Mouse (Mus musculus) gastrocnemius, postnatal 36 days (tissue): ENCODE data around the gene Pold4. TPM values are rescaled to one million over a fixed set of nuclear protein-coding genes. Genes with fewer than 3 reads are reported as not detected.
A peak's percentile ranks its signal among the peaks of the same experiment; 100 is the strongest.

Experiments
- DNase-seq, 2 experiments: peaks; one replicate each; pipeline ENCODE4 v3.0.0; 2022
- intact Hi-C: fragments of 180-260 bp; cut with DNase I; formaldehyde crosslinking; loops from one replicate; pipeline ENCODE4 v1.15.1; 2025
- long read RNA-seq, 2 experiments: library from polyadenylated mRNA; stranded (forward); transcript quantifications; one replicate each; pipeline ENCODE4 v2.0.0; 2021
- total RNA-seq, 2 experiments: library from RNA; stranded (reverse); gene quantifications; 2 replicates each; pipeline ENCODE4 v1.2.3; 2021

The Pold4 gene
- total RNA-seq, result 10 to 100 TPM; 16.0 to 21.1 TPM
- long read RNA-seq, experiment 1, transcript Pold4-201 (4 exons, 913 nt), result major isoform, 12 of 19 reads
- long read RNA-seq, experiment 1, partial matches to known transcripts, result 0 of 19 reads
- long read RNA-seq, experiment 1, other reads (novel, unspliced or antisense), result 2 of 19 reads
- long read RNA-seq, experiment 2, transcript Pold4-202 (3 exons, 645 nt), result major isoform, 12 of 20 reads
- long read RNA-seq, experiment 2, partial matches to known transcripts, result 3 of 20 reads
- long read RNA-seq, experiment 2, other reads (novel, unspliced or antisense), result 3 of 20 reads

DNA sequence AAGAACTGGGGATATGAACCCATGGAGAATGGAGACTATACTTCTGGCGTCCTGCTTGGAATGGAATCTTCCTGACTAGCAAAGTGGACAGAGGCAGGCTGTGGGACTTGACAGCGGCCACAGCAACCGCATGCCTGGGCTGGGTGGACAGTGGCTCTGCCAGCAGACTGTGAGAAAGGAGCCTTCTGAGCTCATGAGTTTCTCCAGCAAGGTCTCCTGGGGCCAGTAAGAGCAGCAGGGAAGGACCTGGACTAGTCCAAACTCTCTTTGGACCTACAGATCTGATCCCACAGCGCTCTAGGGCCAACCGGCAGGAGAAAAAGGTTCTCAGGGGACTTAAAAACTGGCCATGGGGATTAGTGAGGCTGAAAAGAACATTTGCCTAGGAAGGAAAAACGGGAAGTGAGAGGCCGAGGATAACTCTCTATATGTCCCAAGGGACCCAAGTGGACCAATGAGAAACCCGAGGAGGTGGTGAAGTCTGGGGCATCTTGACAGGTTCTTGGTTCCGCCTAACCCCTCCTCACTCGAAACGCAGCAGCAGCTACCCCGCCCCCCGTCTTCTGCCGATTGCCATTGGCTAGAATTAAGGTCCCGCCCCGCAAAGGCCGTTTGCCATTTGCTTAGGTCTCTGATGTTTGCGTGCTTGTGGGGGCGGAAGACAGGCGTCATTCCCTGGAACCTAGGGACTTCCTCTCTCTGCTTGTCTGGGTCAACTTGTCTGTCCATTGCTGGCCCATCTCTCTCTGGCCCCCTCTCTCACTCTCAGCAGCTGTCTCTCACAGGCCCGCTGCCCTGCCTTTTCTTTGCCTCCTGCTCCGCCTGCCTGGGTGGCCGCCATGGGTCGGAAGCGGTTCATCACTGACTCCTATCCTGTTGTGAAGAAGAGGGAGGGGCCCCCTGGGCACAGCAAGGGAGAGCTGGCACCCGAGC is at the start of gene Pold4:
TSS of gene Pold4 (plus strand) at position 647 of the 933 bp plus-strand sequence.
- peak; percentile 94 to 99 for DNase-seq
- intact Hi-C loops, result no loop called here

DNA sequence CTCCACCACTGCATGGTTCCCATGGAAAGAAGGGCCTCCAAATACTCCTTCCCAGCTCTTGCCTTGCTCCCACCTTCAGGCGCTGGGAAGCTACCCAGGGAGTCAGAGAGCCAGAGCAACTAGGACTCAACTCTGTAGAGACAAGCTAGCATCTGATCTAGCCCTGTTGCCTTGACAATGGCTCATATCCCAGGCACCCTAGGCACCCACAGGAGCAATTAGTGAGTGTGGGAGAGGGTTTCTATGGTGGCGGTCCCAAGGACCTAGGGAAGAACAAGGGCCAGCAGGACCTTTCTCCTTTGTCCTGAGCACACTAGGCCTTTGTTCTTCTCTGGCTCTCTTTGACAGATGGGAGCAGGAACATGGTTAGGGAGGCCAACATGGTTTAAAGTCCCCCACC is 48.0 kb upstream of the Pold4 start:
- DNase-seq, result no peak
- intact Hi-C loops, result no loop called here

DNA sequence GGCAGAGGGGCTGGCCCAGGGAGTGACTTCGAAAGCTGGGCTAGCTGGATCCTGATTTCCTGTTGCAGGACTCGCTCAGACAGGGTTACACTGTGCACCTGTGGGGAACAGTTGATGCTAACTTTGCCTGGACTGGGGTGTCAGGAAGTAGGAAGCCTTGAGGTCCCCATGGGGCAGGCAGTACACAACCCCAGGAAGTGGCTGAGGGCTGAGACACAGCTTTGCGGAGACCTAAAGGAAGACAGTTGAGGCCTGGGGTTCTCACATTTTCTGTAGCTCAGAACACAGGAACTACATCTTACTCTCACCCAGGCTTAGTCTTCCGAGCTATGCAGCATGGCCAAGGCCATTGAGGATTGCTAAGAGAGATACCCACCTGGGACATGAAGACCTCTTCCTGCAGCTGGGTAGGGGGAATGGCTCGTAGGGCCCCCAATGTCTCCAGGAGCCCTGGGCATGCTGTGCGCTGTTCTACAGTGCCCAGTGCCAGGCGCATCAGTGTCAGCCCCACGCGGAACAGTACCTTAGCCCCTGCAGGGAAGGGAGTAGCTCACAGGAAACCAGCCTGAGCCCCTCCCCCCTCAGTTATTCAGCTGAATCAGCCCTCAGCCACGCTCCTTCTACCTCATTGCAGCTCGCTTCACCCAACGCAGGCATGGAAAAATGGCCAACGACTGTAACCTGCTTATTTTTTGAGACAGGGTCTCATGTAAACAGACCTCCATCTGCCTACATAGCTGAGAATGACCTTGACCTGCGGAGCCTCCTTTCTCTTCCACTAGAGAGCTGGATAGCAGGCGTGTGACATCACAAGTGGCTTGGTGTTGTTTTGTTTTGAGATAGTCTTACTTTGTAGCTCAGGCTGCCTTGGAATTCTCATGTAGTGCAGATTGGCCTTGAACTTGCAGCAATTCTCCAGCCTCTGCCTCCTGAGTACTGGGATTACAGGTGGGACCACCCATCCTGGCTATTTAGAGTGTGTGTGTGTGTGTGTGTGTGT is 46.4 kb upstream of the Pold4 start:
- intact Hi-C loops, result no loop called here
- no peak for DNase-seq

DNA sequence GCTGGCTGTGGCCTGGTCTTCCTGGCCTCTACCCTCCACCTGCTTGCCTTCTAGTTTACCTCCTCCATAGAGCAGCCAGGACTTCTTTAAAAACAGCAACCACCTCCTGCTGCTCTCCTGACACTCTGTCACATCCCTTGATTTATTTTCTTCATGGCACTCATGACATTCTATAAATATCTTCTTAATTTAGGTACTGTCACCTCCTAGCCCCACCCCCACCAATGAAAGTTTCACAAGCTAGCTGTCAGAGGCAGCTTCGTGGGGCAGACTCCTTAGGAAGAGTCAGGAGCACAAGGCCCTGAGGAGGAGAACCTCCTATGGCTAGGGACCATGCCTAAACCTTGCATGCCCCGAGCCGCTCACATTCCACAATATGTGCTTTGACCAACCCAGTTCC is 44.4 kb upstream of the Pold4 start:
- intact Hi-C loops, result no loop called here
- no peak for DNase-seq

DNA sequence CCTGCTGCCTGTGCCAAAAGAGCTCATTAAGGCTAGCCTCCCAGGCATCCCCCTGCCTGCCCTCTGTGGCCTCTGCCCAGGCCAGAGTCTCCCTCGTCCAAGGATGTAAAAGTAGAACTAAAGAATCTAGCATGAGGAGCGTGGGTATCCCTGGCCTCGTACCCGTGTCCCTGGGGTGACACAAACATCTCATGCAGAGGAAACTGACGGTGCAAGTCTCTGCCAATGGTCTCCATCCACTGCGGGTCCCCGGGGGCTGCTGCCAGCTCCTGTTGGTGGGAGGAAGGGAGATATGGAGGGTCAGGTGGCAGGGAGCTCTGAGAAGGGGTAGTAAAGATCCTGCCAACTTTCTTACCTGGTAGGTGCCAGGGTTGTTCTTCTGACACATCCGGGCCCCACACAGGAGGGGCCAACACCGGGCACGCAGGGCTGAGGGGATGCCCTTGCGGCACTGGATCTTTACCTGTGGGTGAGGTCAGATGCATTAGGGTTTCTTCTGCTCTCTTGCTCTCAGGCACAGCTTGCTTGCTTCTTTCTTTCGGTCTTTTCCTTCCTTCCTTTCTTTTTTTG is 42.6 kb upstream of the Pold4 start:
- no peak for DNase-seq
- intact Hi-C loops, result loop anchor here (2.0 kb wide), 1 partner anchor 14 kb away; the partner anchor contains the start of gene Carns1

DNA sequence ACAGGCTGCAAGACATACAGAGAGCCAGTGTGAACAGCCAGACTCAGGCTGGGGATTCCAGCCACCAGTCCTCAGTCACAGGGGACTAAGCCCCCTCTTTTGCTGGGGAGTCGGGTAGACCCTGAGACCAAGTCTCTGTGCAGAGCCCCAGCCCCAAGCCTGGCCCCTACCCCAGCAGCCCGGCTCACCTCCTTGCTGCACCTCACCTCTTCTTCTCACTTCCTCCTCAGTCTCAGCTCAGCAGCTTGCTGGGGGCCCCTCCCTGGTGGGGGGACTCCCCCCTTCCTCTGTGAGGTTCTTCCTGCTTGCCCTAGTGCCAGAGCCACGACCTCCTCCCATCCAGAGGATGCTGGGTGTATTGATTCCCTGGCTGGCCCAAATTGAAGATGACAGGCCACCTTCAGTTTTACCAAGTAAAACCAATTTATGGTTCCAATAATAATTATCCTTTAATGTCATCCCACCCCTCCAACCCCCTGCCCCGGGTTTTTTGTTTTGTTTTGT is 40.8 kb upstream of the Pold4 start, which contains the start of gene Tbc1d10c:
TSS of gene Tbc1d10c (minus strand) at position 454 of the 504 bp plus-strand sequence.
- intact Hi-C loops, result loop anchor here (1.0 kb wide), 1 partner anchor 22 kb away; no protein-coding TSS in a partner anchor

DNA sequence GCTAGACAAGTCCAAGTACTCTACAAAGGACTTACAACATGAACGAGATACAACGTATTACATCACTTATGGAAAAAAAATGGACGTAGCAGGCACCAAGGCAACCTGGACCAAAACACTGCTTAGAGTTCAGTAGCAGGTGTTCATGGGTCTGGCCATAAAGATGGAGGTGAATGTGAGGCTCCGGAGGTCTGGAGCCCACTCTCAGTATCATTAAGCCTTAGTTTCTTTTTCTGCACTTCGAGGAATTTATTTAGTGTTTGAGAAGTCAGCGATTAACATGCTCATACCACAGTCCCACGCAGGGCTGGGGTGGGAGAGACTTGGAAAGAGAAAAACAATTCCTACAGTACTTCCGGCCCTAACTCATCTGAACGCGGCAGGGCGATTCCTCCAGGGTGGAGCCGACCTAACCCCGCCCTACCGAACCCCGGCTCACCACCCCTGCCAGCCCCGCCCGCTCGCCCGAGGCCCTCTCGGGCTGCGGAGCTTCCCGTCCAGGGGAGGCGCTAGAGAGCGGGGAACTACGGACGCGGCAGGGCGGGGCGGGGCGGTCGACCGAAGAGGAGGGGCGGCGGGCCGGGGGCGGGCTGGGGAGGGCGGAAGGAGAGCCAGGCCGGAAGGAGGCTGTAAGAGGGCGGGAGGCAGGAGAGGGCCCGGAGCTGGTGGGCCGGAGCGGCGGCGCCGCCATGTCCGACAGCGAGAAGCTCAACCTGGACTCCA is 40.0 kb upstream of the Pold4 start, which contains the start of gene Ppp1ca:
TSS of gene Ppp1ca (plus strand) at position 538 of the 723 bp plus-strand sequence.
- peak; percentile 91 to 97 for DNase-seq
- intact Hi-C loops, result loop anchor here (1.0 kb wide), 1 partner anchor 22 kb away; no protein-coding TSS in a partner anchor

More for the DNA sequence above, 40.8 kb upstream of the Pold4 start, which contains the start of gene Tbc1d10c:
- no peak for DNase-seq

DNA sequence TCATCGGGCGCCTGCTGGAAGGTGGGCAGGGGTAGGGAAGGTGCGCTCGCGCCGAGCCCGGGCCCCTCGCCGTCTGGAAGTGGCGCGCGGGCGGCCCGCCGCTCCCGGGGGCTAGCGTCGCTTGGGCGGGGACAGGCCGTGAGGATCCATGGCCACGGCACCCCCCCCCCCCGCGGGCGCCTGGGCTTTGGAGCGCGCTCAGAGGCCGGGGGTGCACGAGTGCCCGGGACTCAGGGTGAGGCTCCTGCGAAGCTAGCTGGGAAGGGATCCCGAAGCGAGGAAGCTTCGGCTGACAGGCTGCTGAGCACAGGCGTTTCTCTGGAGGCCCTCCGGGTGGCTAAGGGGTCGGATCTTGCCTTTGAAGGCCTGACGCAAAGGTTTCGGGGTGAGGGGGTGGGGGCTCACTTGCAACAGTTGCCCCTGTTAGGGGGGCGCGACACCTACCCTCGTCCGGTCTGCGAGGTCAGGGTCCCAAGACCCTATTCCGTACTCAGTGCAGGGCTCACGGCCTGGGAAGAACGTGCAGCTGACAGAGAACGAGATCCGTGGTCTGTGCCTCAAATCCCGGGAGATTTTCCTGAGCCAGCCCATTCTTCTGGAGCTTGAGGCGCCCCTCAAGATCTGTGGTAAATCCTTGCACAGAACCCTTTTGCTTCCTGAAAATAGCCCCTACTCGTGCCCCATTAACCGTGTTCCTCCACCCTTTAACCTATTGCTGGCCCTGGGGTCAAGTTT is 39.3 kb upstream of the Pold4 start:
- intact Hi-C loops, result no loop called here
- DNase-seq, result no peak

DNA sequence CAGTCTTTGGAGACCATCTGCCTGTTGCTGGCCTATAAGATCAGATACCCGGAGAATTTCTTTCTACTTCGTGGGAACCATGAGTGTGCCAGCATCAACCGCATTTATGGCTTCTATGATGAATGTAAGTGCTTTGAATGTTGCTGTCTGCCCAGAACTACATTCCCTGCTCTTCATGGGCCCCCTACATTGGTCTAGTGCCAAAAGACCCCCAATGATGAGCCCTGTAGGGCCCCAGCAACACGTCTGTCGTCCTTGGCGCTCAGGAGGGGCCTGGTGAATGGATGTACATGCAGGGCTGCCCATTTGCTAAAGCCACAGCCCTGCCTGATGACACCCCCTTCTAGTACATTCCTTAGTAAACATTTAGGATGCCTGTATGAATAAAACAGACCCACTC is 38.6 kb upstream of the Pold4 start:
- DNase-seq, result no peak
- intact Hi-C loops, result no loop called here

DNA sequence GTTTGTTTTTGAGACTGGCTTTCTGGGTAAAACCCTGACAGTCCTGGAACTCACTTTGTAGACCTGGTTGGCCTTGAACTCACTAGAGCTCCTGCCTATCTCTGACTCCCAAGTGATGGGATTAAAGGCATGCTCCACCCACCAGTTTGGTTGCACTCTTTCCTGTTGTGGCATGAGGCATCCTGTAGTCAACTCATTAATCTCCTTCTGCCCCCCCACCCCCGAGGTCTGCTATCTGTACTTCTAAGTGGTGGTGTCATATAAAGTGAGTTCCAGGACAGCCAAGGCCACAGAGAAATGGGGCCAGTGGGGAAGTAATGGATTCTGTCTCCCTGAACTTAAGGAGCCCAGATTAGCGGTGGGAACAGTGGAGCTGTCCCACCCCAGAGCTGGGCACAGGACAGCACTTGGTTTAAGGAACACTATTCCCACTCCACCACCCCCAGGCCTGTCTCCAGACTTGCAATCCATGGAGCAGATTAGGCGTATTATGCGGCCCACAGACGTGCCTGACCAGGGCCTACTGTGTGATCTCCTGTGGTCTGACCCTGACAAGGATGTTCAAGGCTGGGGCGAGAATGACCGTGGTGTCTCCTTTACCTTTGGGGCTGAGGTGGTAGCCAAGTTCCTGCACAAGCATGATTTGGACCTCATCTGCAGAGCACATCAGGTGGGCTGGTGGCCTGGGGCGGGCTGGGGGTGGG is 37.5 kb upstream of the Pold4 start:
- intact Hi-C loops, result no loop called here
- no peak for DNase-seq

DNA sequence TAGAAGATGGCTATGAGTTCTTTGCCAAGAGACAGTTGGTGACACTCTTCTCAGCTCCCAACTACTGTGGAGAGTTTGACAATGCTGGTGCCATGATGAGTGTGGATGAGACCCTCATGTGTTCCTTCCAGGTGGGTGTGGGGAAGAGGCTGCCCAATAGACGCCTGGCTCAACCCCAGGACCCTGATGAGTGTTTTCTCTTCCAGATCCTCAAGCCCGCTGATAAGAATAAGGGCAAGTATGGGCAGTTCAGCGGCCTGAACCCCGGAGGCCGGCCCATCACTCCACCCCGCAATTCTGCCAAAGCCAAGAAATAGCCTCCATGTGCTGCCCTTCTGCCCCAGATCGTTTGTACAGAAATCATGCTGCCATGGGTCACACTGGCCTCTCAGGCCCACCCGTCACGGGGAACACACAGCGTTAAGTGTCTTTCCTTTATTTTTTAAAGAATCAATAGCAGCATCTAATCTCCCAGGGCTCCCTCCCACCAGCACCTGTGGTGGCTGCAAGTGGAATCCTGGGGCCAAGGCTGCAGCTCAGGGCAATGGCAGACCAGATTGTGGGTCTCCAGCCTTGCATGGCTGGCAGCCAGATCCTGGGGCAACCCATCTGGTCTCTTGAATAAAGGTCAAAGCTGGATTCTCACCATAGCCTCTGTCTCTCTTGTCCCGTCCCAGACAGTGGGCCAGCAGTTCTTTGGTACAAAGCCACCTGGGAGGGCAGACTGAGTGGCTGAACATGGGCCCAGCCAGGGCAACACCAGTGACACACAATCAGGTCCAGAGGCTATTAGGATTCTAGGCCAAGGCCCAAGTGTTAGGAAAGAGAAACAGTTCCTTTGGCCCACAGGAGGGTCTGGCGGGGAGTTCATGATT is 36.7 kb upstream of the Pold4 start:
- DNase-seq, result no peak
- intact Hi-C loops, result no loop called here

DNA sequence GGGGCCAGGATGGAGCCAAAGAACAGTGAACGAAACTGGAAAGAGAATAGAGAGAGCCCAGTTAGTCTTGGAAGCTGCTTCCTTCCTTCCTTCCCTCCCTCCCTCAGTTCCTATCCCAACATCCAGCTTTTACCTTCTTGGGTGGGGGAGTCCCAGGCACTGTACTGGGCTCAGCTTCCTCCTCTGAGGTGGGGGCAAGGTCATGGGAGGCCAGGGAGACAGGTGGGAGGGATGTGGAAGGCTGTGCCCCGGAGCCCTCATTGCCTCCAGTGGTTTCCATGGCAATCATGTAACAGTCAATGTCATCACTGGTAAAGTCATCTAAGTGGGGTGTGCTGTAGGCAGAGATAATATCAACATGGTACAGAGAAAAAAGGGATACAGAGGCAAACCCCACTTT is 35.7 kb upstream of the Pold4 start:
- intact Hi-C loops, result no loop called here
- no peak for DNase-seq

DNA sequence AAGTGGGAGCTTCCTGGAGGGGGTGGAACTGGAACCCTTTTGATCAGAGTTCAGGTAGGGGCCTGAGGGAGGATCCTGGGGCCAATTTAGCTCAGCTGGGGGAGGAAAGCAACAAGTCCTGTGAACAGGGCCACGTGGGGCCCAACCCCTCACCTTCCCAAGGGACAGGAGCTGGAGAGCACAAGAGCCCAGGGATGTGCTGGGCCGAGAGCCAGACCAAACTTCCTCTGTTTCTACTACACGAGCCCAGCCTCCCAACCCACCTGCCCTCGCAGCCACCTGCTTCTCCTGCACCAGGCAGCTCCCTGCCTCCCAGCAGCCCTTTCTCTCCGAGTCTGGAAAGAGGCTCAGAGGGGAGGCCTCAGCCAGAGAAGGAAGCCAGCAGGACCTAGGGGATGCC is 35.2 kb upstream of the Pold4 start:
- no peak for DNase-seq
- intact Hi-C loops, result no loop called here

DNA sequence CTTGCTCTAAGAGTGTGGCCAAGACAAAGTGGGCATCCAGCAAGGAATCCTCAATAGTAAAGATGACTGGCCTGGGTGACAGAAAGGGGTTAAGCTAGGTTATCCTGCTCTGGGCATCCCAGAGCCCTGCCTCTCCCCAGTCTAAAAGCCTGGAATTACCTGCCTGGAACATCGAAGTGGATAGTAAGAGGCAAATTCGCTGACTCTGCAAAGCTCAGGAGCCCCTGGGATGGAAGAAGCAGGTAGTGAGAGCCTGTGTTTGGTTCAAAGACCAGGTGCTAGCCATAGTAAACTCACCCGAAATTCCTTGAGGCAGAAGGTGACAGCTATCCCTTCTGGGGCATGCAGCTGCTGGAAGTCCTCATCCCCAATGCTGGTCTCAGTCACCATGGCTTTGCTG is 34.5 kb upstream of the Pold4 start:
- intact Hi-C loops, result no loop called here
- DNase-seq, result no peak

DNA sequence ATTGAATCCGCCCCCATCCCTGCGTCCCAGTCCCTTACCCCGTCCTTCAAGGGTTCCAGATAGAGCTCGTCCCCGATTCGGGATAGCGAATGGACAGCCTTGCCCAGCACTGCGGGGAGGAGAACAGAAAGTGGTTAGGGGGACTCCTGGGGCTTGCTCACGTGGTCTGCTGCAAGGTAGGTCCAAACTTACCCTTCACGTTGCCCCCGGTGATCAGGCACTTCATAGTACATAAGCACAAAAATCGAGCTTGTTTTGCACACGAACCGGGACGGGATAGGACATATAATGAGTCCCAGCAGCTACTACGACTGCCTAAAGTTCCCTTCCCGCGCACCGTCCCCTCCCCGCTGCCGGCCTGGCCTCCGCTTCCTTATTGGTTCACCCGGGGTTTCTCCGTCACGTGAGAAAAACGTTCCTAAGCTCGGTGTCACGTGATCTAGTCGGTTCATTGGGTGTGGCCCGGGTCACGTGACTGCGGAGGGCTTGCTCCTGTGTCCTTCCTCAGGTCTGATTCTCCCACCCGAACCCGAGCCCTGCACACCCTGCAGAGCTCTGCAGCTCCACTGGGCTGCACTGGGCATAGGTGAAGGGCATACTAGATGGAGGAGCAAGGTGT is 30.3 kb upstream of the Pold4 start, which contains the start of gene Rad9a:
TSS of gene Rad9a (minus strand) at position 372 of the 619 bp plus-strand sequence.
- intact Hi-C loops, result no loop called here
- peak; percentile 89 to 94 for DNase-seq

DNA sequence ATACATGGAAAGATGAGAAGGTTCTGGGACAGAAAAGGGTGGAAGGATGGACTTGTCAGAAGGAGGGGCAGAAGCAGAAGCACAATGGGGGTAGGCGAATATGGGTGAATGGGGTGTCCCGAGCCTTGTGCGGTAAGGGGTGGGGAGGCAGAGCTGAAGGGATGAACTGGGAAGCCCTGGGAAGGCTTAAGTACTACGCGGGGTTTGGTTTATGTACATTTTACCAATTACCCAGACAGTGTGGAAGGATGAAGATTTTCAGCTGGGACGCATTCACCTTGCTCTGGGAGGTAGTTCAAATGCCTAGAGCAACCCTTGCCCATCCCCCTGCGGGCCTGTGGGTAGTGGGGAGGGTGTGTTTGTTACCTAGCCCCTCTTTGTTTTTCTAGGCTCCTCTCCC is 29.6 kb upstream of the Pold4 start:
- no peak for DNase-seq
- intact Hi-C loops, result no loop called here
